20 mouse cellular contexts compared by ENCODE assay signal in genomic region chr13:94680492-94681168, GRCm38 (mm10).
DNase-seq lines count a peak whose midpoint lies in the region; ATAC-seq and TF ChIP-seq lines count a peak whose summit lies in the region.
"Had no signal": no experiment of that assay in that cellular context is flagged by ENCODE, and none has a peak within 500 bp of the region (broad histone marks: within the 10 kb centered on the region; RNA-seq: fewer than 3 reads in every experiment).

No protein-coding gene starts in this region.

- no peak for TF ChIP-seq CTCF in midbrain, postnatal 0 days (IDR thresholded peaks at IDR 0.05)

- no peak overlapping the region for H3K4me2 ChIP-seq in midbrain, postnatal 0 days (ENCODE audit: low read depth, low read length, poor library complexity, severe bottlenecking)
- H3K4me2 ChIP-seq in embryonic facial prominence, embryonic 11.5 days (ENCODE audit: low read depth, low read length): peak overlapping the region; percentile 11; the same call in 1 of the 2 replicates
- no peak overlapping the region for H3K4me2 ChIP-seq in forebrain, embryonic 16.5 days (ENCODE audit: low read length)
- peak overlapping the region; percentile 27 for H3K4me2 ChIP-seq in midbrain, embryonic 13.5 days (replicated peaks)
- H3K4me2 ChIP-seq: heart, embryonic 15.5 days; liver, embryonic 13.5 days; neural tube, embryonic 13.5 days; stomach, embryonic 15.5 days had no signal

- intact Hi-C loops in left cerebral cortex, postnatal 25 days (cut with DNase I): no loop called here
- intact Hi-C loops in left cerebral cortex, postnatal 14 days (cut with DNase I): no loop called here

- H3K9ac ChIP-seq in midbrain, postnatal 0 days (replicated peaks; ENCODE audit: low read length, poor library complexity, severe bottlenecking): no peak overlapping the region
- H3K9ac ChIP-seq in embryonic facial prominence, embryonic 11.5 days (replicated peaks; ENCODE audit: low read length): no peak overlapping the region
- H3K9ac ChIP-seq in forebrain, embryonic 16.5 days (replicated peaks; ENCODE audit: low read depth, low read length): no peak overlapping the region
- H3K9ac ChIP-seq in midbrain, embryonic 13.5 days (replicated peaks): no peak overlapping the region
- H3K9ac ChIP-seq: heart, embryonic 15.5 days; liver, embryonic 13.5 days; neural tube, embryonic 13.5 days; stomach, embryonic 15.5 days had no signal

- no peaks in the 10 kb centered on the region for H3K36me3 ChIP-seq in midbrain, embryonic 10.5 days
- no peaks in the 10 kb centered on the region for H3K36me3 ChIP-seq in midbrain, postnatal 0 days (ENCODE audit: insufficient read depth, low read length)
- H3K36me3 ChIP-seq in embryonic facial prominence, embryonic 11.5 days (replicated peaks; ENCODE audit: control insufficient read depth, insufficient read depth, low read depth, low read length): no peaks in the 10 kb centered on the region
- no peaks in the 10 kb centered on the region for H3K36me3 ChIP-seq in forebrain, embryonic 16.5 days (ENCODE audit: control insufficient read depth, insufficient read depth)
- no peaks in the 10 kb centered on the region for H3K36me3 ChIP-seq in midbrain, embryonic 13.5 days
- H3K36me3 ChIP-seq: heart, embryonic 15.5 days; liver, embryonic 13.5 days; neural tube, embryonic 13.5 days; stomach, embryonic 15.5 days had no signal

- WGBS in midbrain, embryonic 10.5 days: 31% methylated on average over 17 of the region's 17 CpGs
- 23% methylated on average over 17 of the region's 17 CpGs for WGBS in midbrain, postnatal 0 days
- 34% methylated on average over 17 of the region's 17 CpGs for WGBS in embryonic facial prominence, embryonic 11.5 days
- 19% methylated on average over 17 of the region's 17 CpGs for WGBS in forebrain, embryonic 16.5 days
- 15% methylated on average over 17 of the region's 17 CpGs for WGBS in midbrain, embryonic 13.5 days

- H3K27me3 ChIP-seq in midbrain, embryonic 10.5 days (ENCODE audit: low read depth, poor library complexity, severe bottlenecking): peaks cover 93% of the 10 kb centered on the region
- peaks cover 4% of the 10 kb centered on the region; the same call in 1 of the 2 replicates for H3K27me3 ChIP-seq in midbrain, postnatal 0 days (ENCODE audit: insufficient read depth, low read length)
- no peaks in the 10 kb centered on the region for H3K27me3 ChIP-seq in embryonic facial prominence, embryonic 11.5 days (ENCODE audit: control insufficient read depth, insufficient read depth, low read length)
- H3K27me3 ChIP-seq in forebrain, embryonic 16.5 days (replicated peaks; ENCODE audit: control insufficient read depth, insufficient read depth, low read length): peaks cover 15% of the 10 kb centered on the region
- H3K27me3 ChIP-seq in midbrain, embryonic 13.5 days: peaks cover 74% of the 10 kb centered on the region
- H3K27me3 ChIP-seq: heart, embryonic 15.5 days; liver, embryonic 13.5 days; stomach, embryonic 15.5 days had no signal

- H3K4me1 ChIP-seq in midbrain, embryonic 10.5 days: peaks cover 28% of the 10 kb centered on the region
- H3K4me1 ChIP-seq in midbrain, postnatal 0 days (ENCODE audit: insufficient read depth, low read length): no peaks in the 10 kb centered on the region
- no peaks in the 10 kb centered on the region for H3K4me1 ChIP-seq in embryonic facial prominence, embryonic 11.5 days (ENCODE audit: control insufficient read depth, insufficient read depth, low read length)
- H3K4me1 ChIP-seq in forebrain, embryonic 16.5 days (replicated peaks; ENCODE audit: control insufficient read depth, insufficient read depth, low read length): peaks cover 11% of the 10 kb centered on the region
- peaks cover 25% of the 10 kb centered on the region for H3K4me1 ChIP-seq in midbrain, embryonic 13.5 days (replicated peaks)
- H3K4me1 ChIP-seq: heart, embryonic 15.5 days; liver, embryonic 13.5 days; megakaryocyte, embryonic 14.5 days; stomach, embryonic 15.5 days had no signal

- DNase-seq in midbrain, embryonic 10.5 days (ENCODE audit: low spot score): peak; percentile 46
- DNase-seq in midbrain, postnatal 0 days (ENCODE audit: low spot score): no peak
- peak; percentile 24 for DNase-seq in embryonic facial prominence, embryonic 11.5 days (ENCODE audit: low spot score)
- DNase-seq in left cerebral cortex, postnatal 25 days (ENCODE audit: low spot score in 2 of 2): no peak
- DNase-seq in thymus, postnatal 4 days: no peak
- DNase-seq in left cerebral cortex, postnatal 14 days (ENCODE audit: low spot score in 2 of 2): no peak
- DNase-seq: adrenal gland, adult 8-10 months; cerebellum, adult 18-20 months; kidney, adult 9 months; layer of hippocampus, adult 9-11 months; liver, embryonic 13.5 days; thymus, postnatal 25 days had no signal

- H3K9me3 ChIP-seq in midbrain, embryonic 10.5 days (replicated peaks): no peaks in the 10 kb centered on the region
- no peaks in the 10 kb centered on the region for H3K9me3 ChIP-seq in midbrain, postnatal 0 days (ENCODE audit: low read length)
- no peaks in the 10 kb centered on the region for H3K9me3 ChIP-seq in embryonic facial prominence, embryonic 11.5 days (replicated peaks; ENCODE audit: control insufficient read depth, low read length)
- H3K9me3 ChIP-seq in forebrain, embryonic 16.5 days (ENCODE audit: control insufficient read depth, low read length): no peaks in the 10 kb centered on the region; the same call in 1 of the 2 replicates
- H3K9me3 ChIP-seq in midbrain, embryonic 13.5 days: no peaks in the 10 kb centered on the region
- H3K9me3 ChIP-seq: heart, embryonic 15.5 days; liver, embryonic 13.5 days; neural tube, embryonic 13.5 days; stomach, embryonic 15.5 days had no signal

- no peak for ATAC-seq in midbrain, postnatal 0 days (ENCODE audit: low FRiP score)
- ATAC-seq in embryonic facial prominence, embryonic 11.5 days (replicated peaks; ENCODE audit: insufficient number of reproducible peaks, low FRiP score, low TSS enrichment, low read depth): 0 out of 2 replicates have a peak, but pooled peaks have one; percentile 52
- ATAC-seq in forebrain, embryonic 16.5 days: peak; percentile 71
- peak; percentile 79 for ATAC-seq in midbrain, embryonic 13.5 days
- ATAC-seq: CD4-positive, CD25-positive, alpha-beta regulatory T cell, adult 4 months; lung, postnatal 0 days had no signal

- peak overlapping the region; percentile 76 for H3K27ac ChIP-seq in midbrain, embryonic 10.5 days (replicated peaks)
- H3K27ac ChIP-seq in midbrain, postnatal 0 days (ENCODE audit: low read depth, low read length): no peak overlapping the region
- H3K27ac ChIP-seq in embryonic facial prominence, embryonic 11.5 days (replicated peaks; ENCODE audit: low read depth, low read length): no peak overlapping the region
- no peak overlapping the region for H3K27ac ChIP-seq in forebrain, embryonic 16.5 days (ENCODE audit: low read length)
- H3K27ac ChIP-seq in midbrain, embryonic 13.5 days: no peak overlapping the region
- H3K27ac ChIP-seq: heart, embryonic 15.5 days; liver, embryonic 13.5 days; neural tube, embryonic 13.5 days; stomach, embryonic 15.5 days had no signal

- H3K4me3 ChIP-seq in midbrain, embryonic 10.5 days: peak overlapping the region; percentile 28; the same call in 1 of the 2 replicates
- no peak overlapping the region for H3K4me3 ChIP-seq in midbrain, postnatal 0 days (ENCODE audit: low read depth, low read length)
- H3K4me3 ChIP-seq in embryonic facial prominence, embryonic 11.5 days (ENCODE audit: low read depth, low read length): no peak overlapping the region
- H3K4me3 ChIP-seq in forebrain, embryonic 16.5 days (replicated peaks; ENCODE audit: low read length): no peak overlapping the region
- no peak overlapping the region for H3K4me3 ChIP-seq in midbrain, embryonic 13.5 days (replicated peaks)
- H3K4me3 ChIP-seq: heart, embryonic 15.5 days; liver, embryonic 13.5 days; megakaryocyte, embryonic 14.5 days; neural tube, embryonic 13.5 days; stomach, embryonic 15.5 days had no signal

Comparison
In these comparisons a context has a peak if more than half of its experiments do, and no peak if none do; other contexts are left out.
1. DNase-seq: peak in midbrain, embryonic 10.5 days (single experiment) and embryonic facial prominence, embryonic 11.5 days (single experiment); none in midbrain, postnatal 0 days (single experiment), left cerebral cortex, postnatal 25 days (0 of 2), thymus, postnatal 4 days (single experiment) and left cerebral cortex, postnatal 14 days (0 of 2).
2. H3K4me2 ChIP-seq: peak in embryonic facial prominence, embryonic 11.5 days (single experiment) and midbrain, embryonic 13.5 days (single experiment); none in midbrain, postnatal 0 days (single experiment) and forebrain, embryonic 16.5 days (single experiment).